Mouse (Mus musculus) c-Kit-positive CD71-negative TER-119-negative erythroid progenitor cells, embryonic 14.5 days (primary cell): ENCODE data around the gene Fam163b.

Experiments
- DNase-seq: peaks from one replicate; pipeline ENCODE4 v3.0.0-alpha.2; 2013; ENCODE audit warnings: low read depth

The Fam163b gene

DNA sequence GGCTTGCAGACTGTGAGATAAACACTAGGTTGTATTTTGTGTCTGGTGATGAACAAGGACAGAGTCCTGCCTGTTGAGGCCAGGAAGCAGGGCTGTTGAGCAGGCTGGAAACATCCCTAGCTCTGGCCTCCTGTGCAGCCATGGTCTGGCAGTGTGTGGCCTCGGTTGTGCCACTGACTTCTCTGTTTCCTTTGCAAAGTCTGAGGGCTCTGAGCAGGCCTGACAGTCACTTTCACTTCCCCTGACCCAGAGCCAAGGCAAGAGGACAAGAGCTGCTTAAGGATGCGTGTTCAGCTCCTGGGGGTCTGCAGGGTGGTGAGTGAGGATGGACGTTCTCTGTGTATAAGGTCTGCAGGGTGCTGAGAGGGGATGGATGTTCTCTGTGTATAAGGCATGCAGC lies 13.3 kb downstream of the Fam163b start:
- no peak for DNase-seq

- no peak for DNase-seq
Measured at GRCm38 (mm10) chr2:27126496-27126895, 15.8 kb downstream of the Fam163b start.

DNA sequence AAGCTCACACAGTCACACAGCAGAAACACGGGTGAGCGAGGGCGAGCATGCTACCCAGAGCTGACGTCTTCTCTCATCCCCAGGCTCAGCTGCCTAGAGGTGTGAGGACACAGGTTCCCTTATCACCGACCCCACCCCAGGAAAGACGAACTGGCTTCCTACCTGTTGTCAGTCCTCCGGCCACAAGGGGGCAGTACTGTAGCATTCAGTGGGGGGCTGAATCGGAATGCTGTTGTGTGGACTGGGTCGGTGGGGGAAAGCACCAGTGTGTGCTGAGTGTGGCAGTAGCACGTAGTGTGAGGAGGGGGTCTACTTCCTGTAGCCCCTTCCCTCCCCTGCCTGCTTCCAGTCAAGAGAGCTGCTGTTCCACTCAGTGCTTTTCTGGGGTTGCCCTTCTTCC lies 16.3 kb downstream of the Fam163b start:
- peak; percentile 41 for DNase-seq

- no peak for DNase-seq
Measured at GRCm38 (mm10) chr2:27123121-27123520, 19.2 kb downstream of the Fam163b start.

DNA sequence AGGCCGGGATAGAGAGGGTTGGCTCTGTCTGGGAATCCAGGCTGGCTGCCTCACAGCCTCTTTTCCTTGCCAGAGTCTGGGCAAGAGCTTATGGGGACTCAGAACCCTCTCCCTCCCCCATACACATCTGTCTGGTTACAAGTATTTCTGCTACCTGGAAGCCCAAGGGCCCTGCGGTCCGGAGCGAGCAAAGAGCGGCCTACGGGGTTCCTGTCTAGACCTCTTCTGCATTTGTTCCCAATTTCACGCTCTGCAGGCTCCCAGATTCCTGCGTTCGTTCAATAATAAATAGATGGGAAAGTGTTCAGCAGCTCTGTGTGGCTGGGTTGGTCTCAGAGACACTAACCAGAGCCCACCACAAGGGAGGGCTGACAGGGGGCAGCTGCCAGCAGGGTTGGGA lies 19.7 kb downstream of the Fam163b start:
- DNase-seq = no peak

DNA sequence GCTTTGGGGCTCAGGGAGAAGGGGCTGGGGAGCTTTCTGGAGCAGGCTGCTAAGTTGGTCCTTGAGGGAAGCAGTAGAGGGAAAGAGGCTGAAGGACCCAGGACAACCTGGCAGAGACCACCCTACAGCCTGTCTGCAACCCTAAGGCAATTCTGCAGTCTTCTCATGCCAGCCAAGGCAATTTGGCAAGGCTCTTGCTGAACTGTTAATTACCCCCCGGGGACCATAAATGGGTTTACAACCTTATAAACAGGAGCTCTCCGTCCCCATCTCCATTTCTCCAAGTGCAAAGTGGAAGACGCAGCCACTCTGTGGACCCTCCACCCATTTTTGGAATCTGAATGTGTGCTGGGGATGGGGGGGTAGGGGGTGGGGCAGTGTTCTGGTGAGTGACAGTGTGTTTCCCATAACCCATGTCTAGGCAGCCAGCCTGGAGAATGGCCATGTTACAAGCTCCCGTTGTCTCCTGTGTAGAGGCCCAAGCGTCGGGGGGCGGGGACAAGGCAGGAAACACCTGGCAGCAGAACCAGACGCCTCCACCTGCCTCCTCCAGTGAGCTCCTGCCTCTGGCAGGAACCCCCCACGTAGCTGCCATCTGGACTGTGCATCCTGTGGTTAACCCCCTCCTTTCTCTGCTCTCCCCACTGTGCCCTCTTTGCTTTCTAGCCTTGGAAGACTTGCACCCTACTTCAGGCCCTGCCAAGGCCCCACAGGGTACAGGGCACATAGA lies 20.5 kb downstream of the Fam163b start:
- DNase-seq = peak; percentile 47

- DNase-seq = no peak
Measured at GRCm38 (mm10) chr2:27120241-27120641, 22.1 kb downstream of the Fam163b start.

GRCm38 (mm10) chr2:27119766-27120165 lies 22.5 kb downstream of the Fam163b start:
- no peak for DNase-seq

DNA sequence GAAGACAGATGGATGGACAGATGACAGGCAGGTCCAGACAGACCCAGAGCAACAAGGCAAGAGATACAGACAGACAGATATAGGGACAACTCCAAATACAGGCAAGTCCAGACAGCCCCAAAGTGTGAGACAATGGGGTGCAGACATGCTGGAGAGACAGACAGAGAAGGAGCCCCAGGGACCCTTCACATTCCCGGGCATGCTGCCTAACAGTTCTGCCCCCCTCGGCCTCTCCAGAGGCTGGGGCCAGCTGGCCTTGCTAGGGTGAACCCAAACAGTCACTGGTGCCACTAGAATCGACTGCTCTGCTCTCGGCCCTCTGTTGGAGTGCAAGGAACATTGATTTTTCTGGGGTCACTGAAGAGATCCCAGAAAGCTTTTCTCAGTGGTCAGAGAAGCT lies 23.8 kb downstream of the Fam163b start:
- no peak for DNase-seq

GRCm38 (mm10) chr2:27114169-27114568 lies 28.1 kb downstream of the Fam163b start:
- DNase-seq = no peak

GRCm38 (mm10) chr2:27112585-27112984 lies 29.7 kb downstream of the Fam163b start:
- no peak for DNase-seq

GRCm38 (mm10) chr2:27109052-27109451 lies 33.2 kb downstream of the Fam163b start:
- DNase-seq = no peak

DNA sequence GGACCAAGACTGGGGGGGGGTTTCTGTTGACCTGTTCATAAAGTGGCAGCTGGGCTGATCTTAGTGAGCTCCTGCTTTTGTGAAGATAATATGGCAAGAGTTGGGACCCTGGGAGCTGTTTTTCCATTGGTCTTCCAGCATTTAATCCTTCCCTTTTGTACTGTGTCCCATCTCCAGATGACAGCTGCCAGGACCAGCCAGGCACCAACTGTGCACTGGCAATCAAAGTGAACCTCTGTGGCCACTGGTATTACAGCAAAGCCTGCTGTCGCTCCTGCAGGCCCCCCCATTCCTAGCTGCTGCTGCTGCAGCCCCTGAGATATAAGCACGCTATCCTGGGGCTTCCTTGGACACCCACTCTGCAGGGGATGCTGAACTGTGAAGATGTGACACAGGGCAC lies 34.1 kb downstream of the Fam163b start:
- no peak for DNase-seq

GRCm38 (mm10) chr2:27106816-27107215 lies 35.5 kb downstream of the Fam163b start:
- DNase-seq = no peak

- no peak for DNase-seq
Measured at GRCm38 (mm10) chr2:27103554-27103953, 38.7 kb downstream of the Fam163b start.

DNA sequence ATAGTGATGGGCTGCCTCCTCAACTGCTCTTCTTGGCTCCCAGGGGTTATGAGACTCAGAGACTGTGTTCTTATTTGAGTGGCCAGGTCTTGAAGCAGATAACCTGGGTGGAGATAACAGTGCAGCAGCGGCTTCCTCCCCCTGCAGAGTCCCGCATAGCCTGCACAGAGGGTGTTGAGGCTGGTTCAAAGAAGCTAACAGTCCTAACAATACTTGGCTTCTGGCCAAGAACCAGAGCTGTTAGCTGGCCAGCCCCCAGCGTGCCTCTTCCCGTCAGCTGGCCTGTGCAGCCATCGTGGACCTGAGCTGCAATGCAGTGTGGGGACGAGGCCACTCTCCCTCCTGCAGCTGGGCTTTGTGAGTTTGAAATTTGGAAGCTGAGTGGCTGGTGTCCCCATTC lies 44.5 kb downstream of the Fam163b start:
- no peak for DNase-seq

- DNase-seq = no peak
Measured at GRCm38 (mm10) chr2:27097241-27097656, 45.0 kb downstream of the Fam163b start.

DNA sequence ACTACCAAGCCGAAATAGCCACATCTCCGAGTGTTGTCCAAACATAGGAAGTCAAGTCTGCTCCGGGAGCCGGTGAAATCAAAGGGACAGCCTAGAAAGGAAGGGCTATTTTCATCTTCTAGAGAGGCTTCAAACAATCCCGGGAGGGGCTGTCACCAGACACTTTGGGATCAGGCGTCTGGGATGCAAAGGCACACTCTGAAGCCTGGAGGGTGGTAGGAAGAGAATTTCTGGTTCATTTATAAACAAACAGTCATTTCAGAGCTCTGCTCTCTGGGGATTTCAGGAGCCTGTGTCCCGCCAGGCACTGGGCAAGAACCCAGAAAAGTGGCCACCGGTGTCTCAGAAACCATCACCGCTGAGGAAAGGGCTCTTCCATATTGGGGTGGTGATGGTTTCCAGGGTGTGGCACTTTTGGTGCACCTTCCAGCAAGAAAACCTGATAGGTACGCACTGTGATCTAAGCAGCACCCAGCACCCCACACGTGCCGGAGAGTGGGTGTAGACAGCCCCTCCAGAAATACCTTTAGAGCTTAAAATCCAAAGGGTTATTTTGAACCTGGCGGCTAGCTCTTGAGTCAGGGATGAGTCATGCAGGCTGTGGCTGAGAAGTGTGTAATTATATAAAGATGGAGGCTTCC lies 45.8 kb downstream of the Fam163b start:
- no peak for DNase-seq

DNA sequence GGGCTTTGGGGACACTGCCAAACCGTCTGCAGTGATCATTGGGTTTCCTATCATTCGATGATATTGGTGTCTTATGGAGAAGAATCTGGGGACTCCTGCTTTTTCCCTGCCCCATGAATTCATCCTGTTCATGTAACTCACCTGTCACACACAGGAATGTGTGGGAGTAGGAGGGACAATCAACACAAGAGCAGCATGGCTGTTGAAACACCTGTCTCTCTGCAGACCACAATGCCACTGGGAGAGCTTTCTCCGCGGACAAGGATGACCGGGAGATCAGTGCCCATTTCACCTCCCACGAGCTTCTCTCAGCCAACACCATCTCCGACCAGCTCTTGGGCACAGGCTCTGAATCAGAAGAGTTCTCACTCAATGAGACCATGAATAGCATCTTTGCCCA lies 47.1 kb downstream of the Fam163b start:
- DNase-seq = no peak

DNA sequence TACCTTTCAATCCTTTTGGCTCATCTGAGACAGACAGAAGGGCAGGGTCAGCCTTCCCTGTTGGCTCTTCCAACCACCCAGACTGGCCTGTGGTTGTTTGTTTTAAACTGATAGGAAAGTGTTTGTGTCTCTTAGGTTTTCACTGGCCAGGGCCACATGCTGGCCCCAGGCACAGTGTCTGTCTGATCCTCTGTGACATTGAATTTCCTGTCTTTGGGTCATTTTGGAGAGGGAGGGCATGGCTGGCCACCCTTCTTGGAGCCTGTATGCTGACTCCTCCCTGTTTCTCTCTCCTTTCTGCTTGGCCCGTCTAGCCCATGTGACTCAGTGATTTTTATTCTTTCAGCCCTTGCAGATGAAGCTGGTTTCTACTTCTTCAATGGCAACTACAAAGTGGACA lies 53.1 kb downstream of the Fam163b start:
- DNase-seq = no peak

DNA sequence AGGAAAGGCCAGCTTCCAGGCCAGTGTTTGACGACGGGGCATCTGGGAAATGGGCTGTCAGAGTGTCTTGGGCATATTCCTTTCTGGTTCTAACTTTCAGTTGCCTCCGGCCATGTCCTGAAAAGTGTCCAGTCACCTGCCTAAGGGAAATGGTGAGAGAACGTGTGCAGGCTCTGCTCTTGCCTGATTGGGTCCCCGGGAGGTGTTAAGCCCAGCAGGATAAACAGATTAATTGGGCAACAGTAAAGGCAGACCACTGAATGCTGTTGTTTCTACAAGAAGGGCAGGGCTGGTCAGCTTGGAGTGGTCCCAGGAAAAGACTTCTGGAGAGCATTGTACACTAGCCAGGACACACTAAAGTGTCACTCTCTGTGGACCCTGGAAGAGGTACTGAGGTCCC lies 53.6 kb downstream of the Fam163b start:
- DNase-seq = no peak

GRCm38 (mm10) chr2:27088071-27088644 lies 54.1 kb downstream of the Fam163b start:
- DNase-seq = no peak

- DNase-seq = no peak
Measured at GRCm38 (mm10) chr2:27087581-27087980, 54.7 kb downstream of the Fam163b start.
